Mouse (Mus musculus): ENCODE measurements around the gene B9d1. TPM values are rescaled to one million over a fixed set of nuclear protein-coding genes. Genes with fewer than 3 reads are reported as not detected.

The B9d1 gene
- total RNA-seq, 2 experiments from 2014 or later = 9.4 to 11.1 TPM

DNA sequence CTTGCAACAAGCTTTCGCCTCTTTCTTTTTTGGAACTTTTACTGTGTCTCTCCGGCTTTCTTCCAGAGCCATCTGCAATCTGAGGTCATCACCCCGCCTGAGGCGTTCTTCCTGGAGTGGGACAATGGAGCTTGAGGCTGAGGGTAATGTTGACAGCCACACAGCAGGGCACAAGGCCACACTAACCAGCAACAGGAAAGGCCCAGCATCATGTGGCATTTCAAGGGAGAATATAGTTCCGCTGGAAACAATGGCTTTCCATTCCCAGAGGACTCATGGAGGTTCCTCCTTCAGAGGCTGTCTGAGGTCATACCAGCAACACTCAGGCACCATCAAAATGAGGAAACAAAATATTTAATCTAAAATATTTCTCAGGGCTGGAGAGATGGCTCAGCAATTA is 28.6 kb downstream of the B9d1 start:
- intact Hi-C loops (cut with DNase I) = loop anchor here (5.0 kb wide), 1 partner anchor 44 kb away; the partner anchor contains the start of gene Epn2
- peak; percentile 47 to 49 for DNase-seq

DNA sequence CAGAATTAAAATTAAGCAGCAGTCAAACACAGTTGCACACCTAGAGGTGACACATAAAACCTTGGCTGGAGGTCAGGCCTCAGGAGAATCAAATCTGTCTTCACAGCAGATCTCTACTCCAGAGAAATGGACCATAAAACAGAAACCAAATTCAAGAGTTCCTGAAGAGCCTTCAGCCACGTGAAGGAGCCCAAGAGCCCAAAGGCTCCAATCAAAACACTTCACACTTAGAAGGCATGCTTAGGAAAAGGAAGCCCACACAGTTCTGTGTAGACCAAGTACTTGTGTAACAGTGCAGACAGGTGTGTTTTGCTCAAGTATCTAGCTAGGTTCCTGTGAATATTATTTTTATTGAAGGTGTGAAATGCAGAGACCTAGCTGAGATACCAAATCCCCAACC is 30.6 kb downstream of the B9d1 start:
- intact Hi-C loops (cut with DNase I) = no loop called here
- DNase-seq = no peak

DNA sequence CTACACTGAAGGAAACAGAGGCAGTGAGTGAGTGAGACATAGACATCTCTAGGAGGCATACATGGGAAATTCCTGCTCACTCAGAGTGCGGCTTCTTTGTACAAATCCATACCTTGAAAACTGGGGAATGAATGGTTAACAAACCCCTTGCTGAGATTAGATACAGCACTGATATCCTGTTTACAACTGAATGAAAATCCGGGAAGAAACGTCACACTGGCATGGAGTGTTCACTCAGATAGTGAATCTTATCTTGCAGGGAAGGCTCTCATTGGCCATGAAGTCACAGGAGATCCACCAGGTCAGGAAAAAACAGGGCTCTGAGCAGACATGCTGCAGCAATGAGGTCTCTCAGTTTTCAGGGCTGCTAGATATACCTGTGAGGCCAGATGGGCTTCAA is 32.0 kb downstream of the B9d1 start:
- DNase-seq = no peak
- intact Hi-C loops (cut with DNase I) = no loop called here

DNA sequence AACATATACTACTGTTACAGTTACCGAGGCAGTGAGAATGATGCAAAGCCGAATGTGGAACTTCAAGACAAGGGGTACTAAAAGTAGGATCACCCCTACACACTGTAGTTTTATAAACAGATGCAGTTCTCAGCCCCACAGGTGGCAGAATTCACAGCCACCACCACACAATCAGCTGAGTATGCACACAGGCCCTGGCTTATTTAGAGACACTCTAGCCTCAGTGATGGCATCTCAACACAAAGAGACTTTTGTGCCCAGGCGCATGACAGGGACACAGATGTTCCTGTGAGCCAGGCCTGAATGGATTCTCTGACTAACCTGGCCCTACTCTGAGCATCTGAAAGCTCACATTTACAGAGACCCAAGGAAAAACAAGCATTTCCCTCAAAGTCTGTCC is 32.4 kb downstream of the B9d1 start:
- DNase-seq = no peak
- intact Hi-C loops (cut with DNase I) = no loop called here

DNA sequence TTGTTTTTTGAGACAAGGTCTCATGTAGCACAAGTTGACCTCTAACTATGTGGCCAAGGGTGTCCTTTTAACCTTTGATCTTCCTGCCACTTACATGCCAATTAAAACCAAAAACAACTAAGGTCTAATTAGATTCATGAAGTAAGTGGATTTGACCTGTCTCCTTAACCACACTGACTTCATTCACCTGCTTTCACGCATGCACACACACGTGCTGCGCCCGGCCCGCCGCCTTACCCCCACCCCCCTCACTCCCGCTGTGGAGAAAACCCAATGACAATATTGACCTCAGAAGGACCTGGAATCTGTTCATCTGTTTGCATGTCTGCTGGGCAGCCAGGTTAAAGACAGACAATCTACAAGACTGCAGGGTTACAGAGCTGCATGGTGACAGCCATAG is 35.7 kb downstream of the B9d1 start:
- intact Hi-C loops (cut with DNase I) = no loop called here
- no peak for DNase-seq

DNA sequence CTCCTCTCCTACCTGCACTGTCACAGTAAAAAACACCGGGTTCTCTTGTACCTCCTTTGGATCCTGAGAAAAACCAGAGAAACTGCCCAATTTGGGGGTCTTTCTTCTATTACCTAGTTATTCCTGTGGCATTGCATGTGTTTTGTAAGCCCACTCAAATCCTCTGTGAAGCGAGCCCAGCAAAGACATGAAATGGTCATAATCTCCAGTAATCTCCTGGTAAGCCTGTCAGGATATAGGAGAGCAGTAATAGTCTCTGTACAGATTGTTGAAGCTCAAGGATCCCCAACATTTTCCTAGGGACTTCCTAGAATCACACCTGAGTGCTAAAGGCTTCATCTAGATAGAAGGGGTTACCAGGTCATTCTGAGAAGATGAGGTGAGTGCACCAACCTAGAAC is 36.2 kb downstream of the B9d1 start:
- intact Hi-C loops (cut with DNase I) = no loop called here

DNA sequence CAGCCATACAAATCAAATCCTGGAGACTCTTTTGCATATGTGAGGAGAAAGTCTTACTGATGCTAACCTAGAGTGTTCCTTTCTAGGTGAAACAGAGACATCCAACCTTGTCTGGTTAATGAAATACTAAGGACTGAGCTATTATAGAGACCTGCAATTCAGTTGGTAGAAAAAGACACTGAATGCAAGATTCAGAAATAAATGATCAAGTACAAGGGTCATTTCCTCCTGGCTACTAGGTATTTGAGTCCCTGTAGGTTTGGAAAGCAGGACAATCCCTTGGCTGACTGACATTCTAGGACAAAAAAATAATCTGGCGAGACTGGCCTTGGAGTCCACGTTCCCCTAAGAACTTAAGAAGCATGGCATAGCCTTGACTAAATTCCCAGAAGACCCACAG is 40.6 kb downstream of the B9d1 start:
- intact Hi-C loops (cut with DNase I) = no loop called here
- DNase-seq = no peak

More for the DNA sequence above, 36.2 kb downstream of the B9d1 start:
- DNase-seq = no peak

DNA sequence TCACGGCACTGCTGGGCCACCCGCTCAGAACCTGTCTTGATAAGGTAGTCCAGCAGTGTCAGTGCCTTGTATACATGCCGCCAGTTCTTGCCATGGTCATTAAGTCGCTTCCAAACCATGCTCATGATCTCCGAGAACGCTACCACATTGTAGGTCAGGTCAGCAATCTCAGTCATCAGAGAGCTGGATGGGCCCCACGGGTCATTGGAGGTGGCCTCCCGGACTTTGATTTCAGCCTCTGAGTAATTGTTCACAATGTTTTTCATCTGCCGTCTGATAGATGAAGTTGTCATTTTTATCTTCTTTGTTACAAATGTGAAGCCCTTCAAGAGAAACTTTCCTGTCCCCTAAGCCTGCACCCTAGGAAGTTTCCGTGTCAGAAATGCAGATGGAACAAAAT is 41.5 kb downstream of the B9d1 start:
- no peak for DNase-seq
- intact Hi-C loops (cut with DNase I) = no loop called here

DNA sequence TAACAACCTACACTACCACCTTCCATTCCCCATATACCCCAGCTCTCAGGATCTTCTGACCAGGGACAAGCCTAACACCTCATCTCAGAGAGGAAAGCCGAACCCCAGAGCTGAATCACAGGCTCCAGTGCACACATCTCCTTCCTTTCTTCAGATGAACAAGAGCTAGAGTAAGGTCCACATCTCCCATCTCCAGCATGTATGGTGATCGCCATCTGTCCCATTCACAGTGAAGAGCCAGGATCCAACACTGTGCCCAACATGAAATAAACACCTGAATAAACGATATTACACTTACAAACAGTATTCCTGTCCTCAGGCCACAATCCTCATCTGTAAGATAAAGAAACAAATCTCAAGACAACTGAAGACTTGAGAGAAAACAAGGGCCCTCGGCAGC is 42.8 kb downstream of the B9d1 start:
- intact Hi-C loops (cut with DNase I) = no loop called here
- DNase-seq = no peak

DNA sequence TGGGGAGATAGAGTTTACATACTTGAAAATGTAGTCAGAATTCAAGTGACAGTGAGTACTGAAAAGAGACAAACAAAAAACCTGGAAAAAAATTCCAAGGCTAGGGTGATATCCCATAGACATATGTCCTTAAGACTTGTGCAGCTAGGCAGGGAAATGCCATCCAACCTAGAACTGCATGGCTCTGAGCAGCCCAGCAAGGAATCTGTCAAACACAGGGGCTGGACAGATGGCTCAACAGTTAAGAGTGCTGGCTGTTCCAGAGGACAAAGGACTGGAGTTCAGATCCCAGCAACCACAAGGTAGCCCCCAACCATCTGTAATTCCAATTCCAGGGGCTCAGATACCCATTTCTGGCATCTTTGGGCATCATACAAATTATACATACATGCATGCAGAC is 45.7 kb downstream of the B9d1 start:
- intact Hi-C loops (cut with DNase I) = no loop called here
- DNase-seq = no peak

DNA sequence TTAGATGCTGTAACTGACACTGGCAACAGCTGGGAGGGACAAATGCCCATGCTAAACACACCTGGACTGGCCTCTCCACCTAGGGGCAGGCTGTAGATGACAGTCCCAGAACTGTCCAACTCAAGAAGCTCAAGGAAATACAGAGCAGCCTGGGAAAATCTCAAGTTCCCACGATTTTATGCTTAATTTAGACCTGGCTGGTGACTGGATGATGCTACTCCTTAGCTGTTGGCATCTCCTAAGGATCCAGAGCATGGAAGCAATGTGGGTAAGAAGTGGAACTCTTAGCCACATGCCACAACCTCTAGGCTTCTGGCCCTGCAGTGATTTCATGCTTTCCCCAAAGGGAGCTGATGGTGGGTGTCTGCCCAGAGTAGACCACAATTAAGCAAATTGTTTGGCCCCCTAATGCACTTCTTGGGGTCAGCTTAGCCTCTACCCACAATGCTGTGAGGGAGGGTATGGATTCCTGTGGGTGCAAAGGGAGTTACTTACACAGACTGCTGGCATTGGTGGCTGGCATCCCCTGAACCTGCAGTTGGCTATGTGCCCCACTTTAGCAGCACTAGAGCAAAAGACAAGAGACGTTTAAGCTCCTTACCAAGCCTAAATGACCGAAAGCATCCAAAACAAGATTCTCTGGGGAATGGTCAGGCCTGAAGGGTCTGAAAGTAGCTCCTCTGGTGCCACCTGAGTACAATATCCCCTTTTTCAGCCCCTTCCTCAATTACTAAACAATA is 48.2 kb downstream of the B9d1 start:
- no peak for DNase-seq
- intact Hi-C loops (cut with DNase I) = no loop called here

DNA sequence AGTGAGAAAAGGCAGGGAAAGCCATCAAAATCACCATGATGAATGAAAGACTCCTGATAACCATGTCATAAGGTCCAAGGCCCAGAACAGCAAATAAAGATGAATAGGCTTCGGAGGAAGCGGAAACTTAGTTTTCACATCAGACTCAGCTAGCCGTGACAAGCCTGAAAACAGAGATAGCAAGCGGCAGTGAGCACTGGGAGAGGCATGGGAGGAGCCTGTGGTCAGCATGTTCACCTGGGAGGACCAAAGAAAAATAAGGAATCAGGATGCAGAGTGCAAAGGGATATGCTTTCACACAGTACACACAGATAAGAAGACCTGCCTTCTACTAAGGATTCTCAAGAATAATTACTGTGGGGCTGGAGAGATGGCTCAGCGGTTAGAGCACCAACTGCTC is 54.6 kb downstream of the B9d1 start:
- intact Hi-C loops (cut with DNase I) = no loop called here
- DNase-seq = no peak

DNA sequence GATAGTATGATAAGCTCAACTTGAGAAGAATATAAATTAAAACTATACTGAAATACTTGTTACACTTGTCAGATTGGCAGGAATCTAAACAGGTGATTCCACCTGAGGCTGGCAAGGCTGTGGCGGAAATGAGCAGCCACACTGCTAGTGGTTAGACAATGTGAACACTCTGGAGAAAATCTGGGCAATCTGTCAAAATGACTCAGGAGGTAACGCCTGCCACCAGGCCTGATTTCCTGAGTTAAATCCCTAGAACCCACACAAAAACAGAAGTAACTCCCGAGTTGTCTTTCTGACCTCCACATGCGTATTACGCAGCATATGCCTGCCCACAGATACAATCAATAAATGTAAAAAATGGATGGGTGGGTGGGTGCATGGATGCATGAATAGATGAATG is 57.5 kb downstream of the B9d1 start:
- intact Hi-C loops (cut with DNase I) = no loop called here
- no peak for DNase-seq

Other genes starting within 250 kb of the B9d1 start
- 10 to 100 TPM; 37.3 to 38.4 TPM for gene Aldh3a2, start 237.7 kb upstream of the B9d1 start, total RNA-seq (2021)
- gene Slc47a2, start 162.3 kb upstream of the B9d1 start, total RNA-seq (2021) = not detected
- gene Slc47a1, start 126.8 kb upstream of the B9d1 start, total RNA-seq (2021) = 10 to 100 TPM; 25.8 to 31.2 TPM
- gene Rnf112, start 51.0 kb upstream of the B9d1 start, total RNA-seq (2021) = under 1 TPM; 0.17 to 0.34 TPM
- gene Mfap4, start 19.7 kb upstream of the B9d1 start, total RNA-seq (2021) = 100 to 1,000 TPM; 112 to 142 TPM
- 1 to 10 TPM; 8.9 to 9.7 TPM for gene Mapk7, start 10.7 kb upstream of the B9d1 start, total RNA-seq (2021)
- 10 to 100 TPM; 23.4 to 29.8 TPM for gene Epn2, start 74.5 kb downstream of the B9d1 start, total RNA-seq (2021)
- 10 to 100 TPM; 13.9 to 15.4 TPM for gene Grap, start 148.1 kb downstream of the B9d1 start, total RNA-seq (2021)
- gene Fam83g, start 178.9 kb downstream of the B9d1 start, total RNA-seq (2021) = under 1 TPM; 0.07 to 0.24 TPM
- not detected for gene Slc5a10, start 215.7 kb downstream of the B9d1 start, total RNA-seq (2021)

Measured in heart, postnatal 14 days (tissue).